Mouse (Mus musculus): ENCODE results near the gene Olfr718-ps1. TPM values are rescaled to one million over a fixed set of nuclear protein-coding genes. Genes with fewer than 3 reads are reported as not detected.
"Not testable (repeated sequence)": the region's sequence is repeated elsewhere in the genome, so short reads cannot be mapped to it uniquely, and the experiment has no call there.

Gene Olfr718-ps1
- polyA plus RNA-seq, 1 experiment from 2014 or later: not detected

DNA sequence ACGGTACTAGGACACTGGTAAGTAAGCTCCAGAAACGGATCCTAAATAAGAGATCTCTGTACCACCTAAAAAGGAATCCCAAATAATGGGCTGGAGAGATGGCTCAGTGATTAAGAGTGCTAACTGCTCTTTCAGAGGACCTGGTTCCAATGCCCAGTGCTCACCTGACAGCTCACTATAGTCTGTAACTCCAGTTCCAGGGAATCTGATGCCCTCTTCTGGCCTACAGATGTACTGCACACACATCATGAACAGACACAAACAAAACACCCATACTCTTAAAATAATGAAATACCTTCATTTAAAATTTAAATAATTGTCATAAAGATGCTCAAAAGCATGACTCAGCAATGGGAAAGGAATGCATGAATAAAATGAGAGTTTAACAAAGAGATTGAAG, 2.2 kb upstream of the Olfr718-ps1 start:
- DNase-seq: no peak
- WGBS: 89% methylated on average over 2 of the region's 2 CpGs
- no peak overlapping the region for H3K4me2 ChIP-seq

DNA sequence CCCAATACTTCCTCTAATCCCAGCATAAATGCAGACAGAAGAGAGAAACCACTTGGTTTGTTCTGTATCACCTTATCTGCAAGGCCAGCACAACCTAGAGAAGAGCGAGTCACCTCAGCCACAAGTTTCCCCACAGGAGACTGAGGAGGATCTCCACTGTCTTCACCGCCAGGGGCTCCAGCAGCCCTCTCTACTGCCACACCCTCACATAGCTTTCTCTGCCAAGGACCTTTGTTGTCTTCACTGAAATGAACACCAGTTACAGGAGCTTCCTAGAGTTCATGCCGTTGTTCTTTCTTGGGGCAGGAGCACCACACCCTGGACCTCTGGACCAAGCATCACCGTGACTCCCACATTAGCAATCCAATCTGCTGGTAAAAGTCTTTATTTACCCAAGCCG, 1.3 kb upstream of the Olfr718-ps1 start:
- no peak overlapping the region for H3K4me2 ChIP-seq
- no peaks in the 10 kb centered on the region for H3K27me3 ChIP-seq (ENCODE audit: insufficient read depth, low read length)
- no peaks in the 10 kb centered on the region for H3K4me1 ChIP-seq (ENCODE audit: insufficient read depth)
- TF ChIP-seq CTCF (IDR thresholded peaks at IDR 0.05; ENCODE audit: low read depth): no peak
- no peak for ATAC-seq (ENCODE audit: insufficient read depth)
- no peak overlapping the region for H3K4me3 ChIP-seq (ENCODE audit: low read depth, low read length)
- H3K9me3 ChIP-seq (ENCODE audit: low read depth, low read length): 0 out of 2 replicates have a peak, but pooled peaks cover 4% of the 10 kb centered on the region
- H3K36me3 ChIP-seq (ENCODE audit: insufficient read depth): no peaks in the 10 kb centered on the region
- H3K27ac ChIP-seq (ENCODE audit: low read depth): no peak overlapping the region
- WGBS: 84% methylated on average over 5 of the region's 5 CpGs
- no peak for DNase-seq
- no peak overlapping the region for H3K9ac ChIP-seq

More for the DNA sequence above, 2.2 kb upstream of the Olfr718-ps1 start:
- ATAC-seq (ENCODE audit: insufficient read depth): no peak
- Histone ChIP-seq H3K36me3 (ENCODE audit: insufficient read depth) (no peaks in the 10 kb centered on the region), H3K9ac (no peak overlapping the region), H3K9me3 (ENCODE audit: low read depth, low read length) (0 out of 2 replicates have a peak, but pooled peaks cover 4% of the 10 kb centered on the region), H3K27me3 (ENCODE audit: insufficient read depth, low read length) (no peaks in the 10 kb centered on the region), H3K4me1 (ENCODE audit: insufficient read depth) (no peaks in the 10 kb centered on the region), H3K4me3 (ENCODE audit: low read depth, low read length) (no peak overlapping the region), H3K27ac (ENCODE audit: low read depth) (no peak overlapping the region)
- no peak for TF ChIP-seq CTCF (IDR thresholded peaks at IDR 0.05; ENCODE audit: low read depth)

DNA sequence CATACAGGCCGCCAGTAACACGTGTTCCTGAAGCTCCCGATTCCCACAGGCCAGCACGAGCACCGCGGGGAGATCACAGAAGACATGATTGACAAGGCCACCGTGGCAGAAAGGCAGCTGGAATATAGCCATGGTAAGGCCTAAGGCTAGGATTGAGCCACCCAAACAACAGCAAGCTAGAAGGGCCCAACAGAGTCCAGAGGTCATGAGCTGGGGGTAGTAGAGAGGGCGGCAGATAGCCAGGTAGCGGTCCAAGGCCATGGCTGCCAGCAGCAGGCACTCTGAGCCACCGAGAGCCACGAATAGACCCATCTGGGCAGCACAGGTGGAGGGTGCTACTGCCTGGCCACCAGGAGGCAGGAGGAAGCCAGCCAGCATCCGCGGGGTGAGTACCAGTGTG, 9.8 kb downstream of the Olfr718-ps1 start:
- Histone ChIP-seq H3K4me2 (no peak overlapping the region), H3K27me3 (ENCODE audit: insufficient read depth, low read length) (no peaks in the 10 kb centered on the region), H3K27ac (ENCODE audit: low read depth) (no peak overlapping the region), H3K4me1 (ENCODE audit: insufficient read depth) (no peaks in the 10 kb centered on the region), H3K36me3 (ENCODE audit: insufficient read depth) (no peaks in the 10 kb centered on the region), H3K9me3 (ENCODE audit: low read depth, low read length) (no peaks in the 10 kb centered on the region), H3K9ac (no peak overlapping the region), H3K4me3 (ENCODE audit: low read depth, low read length) (no peak overlapping the region)
- ATAC-seq (ENCODE audit: insufficient read depth): no peak
- DNase-seq: no peak
- WGBS: 83% methylated on average over 13 of the region's 13 CpGs
- no peak for TF ChIP-seq CTCF (IDR thresholded peaks at IDR 0.05; ENCODE audit: low read depth)

DNA sequence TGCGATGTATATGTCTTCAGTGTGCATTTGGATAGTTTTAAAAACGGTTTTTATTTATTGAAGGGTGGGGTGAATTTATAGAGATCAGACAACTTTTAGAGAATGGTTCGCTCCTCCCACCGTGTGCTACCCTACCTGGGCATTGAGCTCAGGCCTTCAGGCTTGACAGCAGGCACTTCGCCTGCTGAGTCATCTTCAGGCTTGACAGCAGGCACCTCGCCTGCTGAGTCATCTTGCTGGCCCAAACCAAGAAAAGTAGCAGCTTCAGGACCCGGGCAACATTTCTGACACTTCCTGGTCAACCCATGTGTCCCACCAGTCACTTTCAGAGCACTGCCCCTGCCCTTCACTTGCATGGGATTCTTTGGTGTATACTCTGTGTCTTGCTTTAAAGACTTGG, 12.3 kb downstream of the Olfr718-ps1 start:
- Histone ChIP-seq H3K27me3 (ENCODE audit: insufficient read depth, low read length) (no peaks in the 10 kb centered on the region), H3K4me2 (no peak overlapping the region), H3K4me1 (ENCODE audit: insufficient read depth) (no peaks in the 10 kb centered on the region), H3K9me3 (ENCODE audit: low read depth, low read length) (no peaks in the 10 kb centered on the region), H3K27ac (ENCODE audit: low read depth) (no peak overlapping the region), H3K36me3 (ENCODE audit: insufficient read depth) (no peaks in the 10 kb centered on the region), H3K4me3 (ENCODE audit: low read depth, low read length) (no peak overlapping the region), H3K9ac (no peak overlapping the region)
- 85% methylated on average over 7 of the region's 7 CpGs for WGBS
- no peak for TF ChIP-seq CTCF (IDR thresholded peaks at IDR 0.05; ENCODE audit: low read depth)
- no peak for ATAC-seq (ENCODE audit: insufficient read depth)
- no peak for DNase-seq

DNA sequence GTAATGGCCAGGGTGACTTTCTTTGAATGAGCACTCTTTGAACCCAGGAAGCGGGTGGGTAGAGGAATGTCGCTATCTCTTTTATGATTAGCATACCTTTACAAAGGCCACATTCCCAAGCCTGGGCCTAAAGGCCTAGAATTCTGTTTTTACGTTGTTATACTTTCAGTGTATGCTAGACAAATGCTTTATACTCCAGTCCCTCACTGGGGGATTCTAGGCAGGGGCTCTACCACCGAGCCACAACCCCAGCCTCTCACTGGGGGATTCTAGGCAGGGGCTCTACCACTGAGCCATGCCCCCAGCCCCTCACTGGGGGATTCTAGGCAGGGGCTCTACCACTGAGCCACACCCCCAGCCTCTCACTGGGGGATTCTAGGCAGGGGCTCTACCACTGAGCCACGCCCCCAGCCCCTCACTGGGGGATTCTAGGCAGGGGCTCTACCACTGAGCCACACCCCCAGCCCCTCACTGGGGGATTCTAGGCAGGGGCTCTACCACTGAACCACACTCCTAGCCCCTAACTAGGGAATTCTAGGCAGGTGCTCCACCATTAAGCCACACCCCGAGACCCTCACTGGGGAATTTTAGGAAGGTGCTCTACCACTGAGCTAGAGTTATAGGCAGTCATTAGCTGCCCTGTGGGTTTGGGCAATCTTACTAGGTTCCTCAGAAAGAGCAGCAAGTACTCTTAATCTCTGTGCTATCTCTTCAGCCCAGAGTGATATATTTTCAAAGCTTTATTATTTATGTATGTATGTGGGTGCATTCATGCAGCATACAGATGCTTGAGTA, 13.0 kb downstream of the Olfr718-ps1 start:
- H3K9ac ChIP-seq; H3K27ac ChIP-seq (ENCODE audit: low read depth); ATAC-seq (ENCODE audit: insufficient read depth); DNase-seq; H3K27me3 ChIP-seq (ENCODE audit: insufficient read depth, low read length); H3K4me1 ChIP-seq (ENCODE audit: insufficient read depth); H3K4me2 ChIP-seq; H3K9me3 ChIP-seq (ENCODE audit: low read depth, low read length); H3K4me3 ChIP-seq (ENCODE audit: low read depth, low read length); H3K36me3 ChIP-seq (ENCODE audit: insufficient read depth): not testable (repeated sequence)
- WGBS: 79% methylated on average over 3 of the region's 6 CpGs

DNA sequence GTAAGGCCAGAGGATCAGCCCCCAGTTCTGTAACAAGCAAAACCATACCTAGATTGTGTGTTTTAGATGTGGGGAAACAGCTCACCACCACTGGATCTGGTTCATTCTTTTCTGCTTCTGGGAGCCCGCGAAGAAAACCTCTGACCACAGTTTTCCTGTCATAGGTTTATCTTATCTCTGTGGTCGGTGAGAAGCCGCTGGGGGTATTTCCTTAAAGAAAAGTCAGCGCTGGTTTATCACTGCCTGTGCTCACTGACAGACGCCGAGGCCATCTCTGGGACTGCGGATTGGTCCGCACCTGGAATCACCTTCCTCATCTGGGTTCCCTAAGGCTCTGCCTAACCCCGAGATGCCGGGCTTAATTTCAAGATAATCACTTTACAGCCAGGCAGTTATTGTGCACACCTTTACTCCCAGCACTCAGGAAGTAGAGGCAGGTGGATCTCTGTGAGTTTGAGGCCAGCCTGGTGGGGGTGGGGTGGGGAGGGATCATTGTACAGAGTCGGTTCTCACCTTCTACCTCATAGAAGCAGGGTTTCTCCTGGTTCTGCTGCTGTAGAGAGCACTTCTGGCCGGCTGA, 14.4 kb downstream of the Olfr718-ps1 start:
- Histone ChIP-seq H3K27me3 (ENCODE audit: insufficient read depth, low read length) (no peaks in the 10 kb centered on the region), H3K4me1 (ENCODE audit: insufficient read depth) (no peaks in the 10 kb centered on the region), H3K4me3 (ENCODE audit: low read depth, low read length) (no peak overlapping the region), H3K27ac (ENCODE audit: low read depth) (no peak overlapping the region), H3K9me3 (ENCODE audit: low read depth, low read length) (peaks cover 4% of the 10 kb centered on the region; the same call in 1 of the 2 replicates), H3K4me2 (no peak overlapping the region), H3K36me3 (ENCODE audit: insufficient read depth) (no peaks in the 10 kb centered on the region), H3K9ac (no peak overlapping the region)
- TF ChIP-seq CTCF (IDR thresholded peaks at IDR 0.05; ENCODE audit: low read depth): no peak
- 55% methylated on average over 13 of the region's 13 CpGs for WGBS
- no peak for DNase-seq
- ATAC-seq (ENCODE audit: insufficient read depth): no peak

DNA sequence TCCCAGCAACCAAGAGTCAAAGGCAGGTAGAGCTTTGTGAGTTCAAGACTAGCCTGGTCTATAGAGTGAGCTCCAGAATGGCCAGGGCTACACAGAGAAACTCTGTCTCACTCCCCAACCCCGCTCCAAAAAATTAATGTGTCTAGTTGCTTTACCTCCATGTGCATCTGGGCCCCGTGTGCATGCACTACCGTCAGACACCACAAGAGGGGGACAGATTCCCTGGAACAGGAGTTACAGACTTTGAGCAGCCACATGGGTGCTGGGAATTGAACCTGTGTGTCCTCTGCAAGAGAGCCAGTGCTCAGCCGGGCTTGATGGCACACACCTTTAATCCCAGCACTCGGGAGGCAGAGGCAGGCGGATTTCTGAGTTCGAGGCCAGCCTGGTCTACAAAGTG, 17.0 kb downstream of the Olfr718-ps1 start:
- Histone ChIP-seq H3K4me1 (ENCODE audit: insufficient read depth) (no peaks in the 10 kb centered on the region), H3K36me3 (ENCODE audit: insufficient read depth) (no peaks in the 10 kb centered on the region), H3K4me3 (ENCODE audit: low read depth, low read length) (no peak overlapping the region), H3K4me2 (no peak overlapping the region), H3K27me3 (ENCODE audit: insufficient read depth, low read length) (no peaks in the 10 kb centered on the region), H3K9ac (no peak overlapping the region), H3K27ac (ENCODE audit: low read depth) (no peak overlapping the region), H3K9me3 (ENCODE audit: low read depth, low read length) (peaks cover 4% of the 10 kb centered on the region; the same call in 1 of the 2 replicates)
- peak; percentile 34 for DNase-seq
- no peak for ATAC-seq (ENCODE audit: insufficient read depth)
- TF ChIP-seq CTCF (IDR thresholded peaks at IDR 0.05; ENCODE audit: low read depth): peak; percentile 55
- 89% methylated on average over 7 of the region's 7 CpGs for WGBS
